Mouse (Mus musculus) small intestine, adult 2 months (tissue): Measurements from ENCODE around the gene Mark4.

ENCODE experiments used
- CTCF ChIP-seq: fragments of 200-500 bp; IDR thresholded peaks from 2 replicates; pipeline ENCODE4 v1.5.1; 2012; ENCODE audit warnings: low read depth, mild to moderate bottlenecking, control low read depth, inconsistent platforms, low read length, moderate library complexity, mixed read lengths; ENCODE audit not compliant: insufficient replicate concordance, insufficient read length; ENCODE audit errors: extremely low read depth
- POLR2A ChIP-seq: fragments of 200-500 bp; IDR thresholded peaks from 2 replicates; pipeline ENCODE4 v1.6.1; 2012; ENCODE audit warnings: low read depth, mild to moderate bottlenecking, control low read depth, inconsistent platforms, low read length, moderate library complexity

GRCm38 (mm10) chr7:19426888-19427287 lies 31.7 kb downstream of the Mark4 start:
- no peak for TF ChIP-seq CTCF
- TF ChIP-seq POLR2A = no peak
